Mouse (Mus musculus): ENCODE results near the gene Zfp213.

DNA sequence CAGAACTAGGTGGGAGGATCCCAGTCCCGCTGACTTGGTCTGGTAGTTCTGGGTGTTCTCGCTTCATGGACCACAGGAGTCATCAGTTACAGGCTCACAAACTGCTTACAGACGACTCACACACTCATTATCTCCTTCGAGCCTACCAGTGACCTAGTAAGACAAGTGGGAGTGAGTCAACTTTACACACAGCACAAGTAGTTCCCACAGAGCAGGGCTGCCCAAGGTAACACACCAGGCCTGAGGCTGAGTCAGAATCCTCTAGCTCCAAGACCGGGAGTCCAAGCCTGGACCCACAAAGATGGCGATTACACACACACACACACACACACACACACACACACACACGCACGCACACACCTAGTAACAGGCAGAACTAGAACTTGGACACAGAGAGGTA, 20.7 kb upstream of the Zfp213 start:
- TF ChIP-seq SIN3A (IDR thresholded peaks at IDR 0.05; ENCODE audit: low read length), result no peak
- TF ChIP-seq CTCF (IDR thresholded peaks at IDR 0.05 in 2 of 3, conservative IDR thresholded peaks at IDR 0.05 in 1 of 3; ENCODE audit: control insufficient read depth in 1 of 3, insufficient read depth in 1 of 3, low read depth in 2 of 3, low read length in 3 of 3, poor library complexity in 1 of 3, severe bottlenecking in 1 of 3), result no peak
- no peak for TF ChIP-seq TCF12 (IDR thresholded peaks at IDR 0.05; ENCODE audit: low read depth, low read length)
- TF ChIP-seq NELFE (IDR thresholded peaks at IDR 0.05; ENCODE audit: low read depth, low read length), result no peak
- no peak for TF ChIP-seq RCOR1 (IDR thresholded peaks at IDR 0.05; ENCODE audit: low read depth, low read length)
- no peak for TF ChIP-seq TAL1 (IDR thresholded peaks at IDR 0.05; ENCODE audit: low read length)
- TF ChIP-seq ZC3H11A (IDR thresholded peaks at IDR 0.05; ENCODE audit: low read depth, low read length), result no peak

Measured in MEL (cell line).